Mouse (Mus musculus) hindbrain, postnatal 0 days (tissue): ENCODE data around the gene Rnf130. TPM values are rescaled to one million over a fixed set of nuclear protein-coding genes. Genes with fewer than 3 reads are reported as not detected.

Experiments
- ATAC-seq: fragments of 200-750 bp; cut with Nextera tagmentation; 2 replicates; pipeline ENCODE4 v1.8.0; 2017; ENCODE audit warnings: mild to moderate bottlenecking, moderate TSS enrichment, moderate library complexity
- DNase-seq: peaks from one replicate; pipeline ENCODE4 v3.0.0-alpha.2; 2015; ENCODE audit warnings: low spot score
- H3K27ac ChIP-seq: fragments of 300-500 bp; sonication (generic); 2 replicates; pipeline ENCODE4 v1.5.1; 2014; ENCODE audit warnings: mild to moderate bottlenecking
- H3K27me3 ChIP-seq: fragments of 300-500 bp; sonication (generic); 2 replicates; pipeline ENCODE4 v1.6.1; 2014; ENCODE audit warnings: low read length, mixed read lengths; ENCODE audit not compliant: insufficient read depth
- H3K36me3 ChIP-seq: fragments of 300-500 bp; sonication (generic); 2 replicates; pipeline ENCODE4 v1.6.1; 2014; ENCODE audit warnings: low read length, mixed read lengths; ENCODE audit not compliant: insufficient read depth
- H3K4me1 ChIP-seq: fragments of 300-500 bp; sonication (generic); 2 replicates; pipeline ENCODE4 v1.6.1; 2014; ENCODE audit warnings: antibody characterized with exemption, low read length, mixed read lengths; ENCODE audit not compliant: insufficient read depth
- H3K4me2 ChIP-seq: fragments of 300-500 bp; sonication (generic); 2 replicates; pipeline ENCODE4 v1.6.1; 2014; ENCODE audit warnings: low read depth, mild to moderate bottlenecking, low read length, moderate library complexity, mixed read lengths
- H3K4me3 ChIP-seq: fragments of 300-500 bp; sonication (generic); 2 replicates; pipeline ENCODE4 v1.5.1; 2014; ENCODE audit warnings: low read length
- H3K9ac ChIP-seq: fragments of 300-500 bp; sonication (generic); replicated peaks from 2 replicates; pipeline ENCODE4 v1.6.1; 2014; ENCODE audit warnings: mild to moderate bottlenecking, low read length, moderate library complexity, mixed read lengths
- H3K9me3 ChIP-seq: fragments of 300-500 bp; sonication (generic); 2 replicates; pipeline ENCODE4 v1.6.1; 2016; ENCODE audit warnings: low read length, mixed read lengths
- CTCF ChIP-seq: IDR thresholded peaks from 2 replicates; pipeline ENCODE4 v1.5.1; 2016; ENCODE audit warnings: antibody characterized with exemption, control low read depth, low read depth
- WGBS: fragments of 180-500 bp; shearing (Covaris S2); extraction: QIAGEN DNeasy Blood & Tissue Kit; methylation state at CpG from one replicate; pipeline ENCODE4 v1.1.7; 2014; 5-methylcytosine and 5-hydroxymethylcytosine counted together
- polyA plus RNA-seq: library from polyadenylated mRNA; unstranded; fragments of >200 nt; fragmentation: Nextera tagmentation; extraction: Ambion mirVana; gene quantifications from 2 replicates; pipeline ENCODE4 v1.2.1, GENCODE M21; 2015
- total RNA-seq: library from RNA; depleted of rRNA; stranded (reverse); fragments of >200 nt; gene quantifications from 2 replicates; pipeline ENCODE4 v1.2.3, GENCODE M21; 2014

Gene Rnf130
- total and polyA plus RNA-seq, 2 experiments from 2014 or later, result 60.6 to 73.2 TPM

DNA sequence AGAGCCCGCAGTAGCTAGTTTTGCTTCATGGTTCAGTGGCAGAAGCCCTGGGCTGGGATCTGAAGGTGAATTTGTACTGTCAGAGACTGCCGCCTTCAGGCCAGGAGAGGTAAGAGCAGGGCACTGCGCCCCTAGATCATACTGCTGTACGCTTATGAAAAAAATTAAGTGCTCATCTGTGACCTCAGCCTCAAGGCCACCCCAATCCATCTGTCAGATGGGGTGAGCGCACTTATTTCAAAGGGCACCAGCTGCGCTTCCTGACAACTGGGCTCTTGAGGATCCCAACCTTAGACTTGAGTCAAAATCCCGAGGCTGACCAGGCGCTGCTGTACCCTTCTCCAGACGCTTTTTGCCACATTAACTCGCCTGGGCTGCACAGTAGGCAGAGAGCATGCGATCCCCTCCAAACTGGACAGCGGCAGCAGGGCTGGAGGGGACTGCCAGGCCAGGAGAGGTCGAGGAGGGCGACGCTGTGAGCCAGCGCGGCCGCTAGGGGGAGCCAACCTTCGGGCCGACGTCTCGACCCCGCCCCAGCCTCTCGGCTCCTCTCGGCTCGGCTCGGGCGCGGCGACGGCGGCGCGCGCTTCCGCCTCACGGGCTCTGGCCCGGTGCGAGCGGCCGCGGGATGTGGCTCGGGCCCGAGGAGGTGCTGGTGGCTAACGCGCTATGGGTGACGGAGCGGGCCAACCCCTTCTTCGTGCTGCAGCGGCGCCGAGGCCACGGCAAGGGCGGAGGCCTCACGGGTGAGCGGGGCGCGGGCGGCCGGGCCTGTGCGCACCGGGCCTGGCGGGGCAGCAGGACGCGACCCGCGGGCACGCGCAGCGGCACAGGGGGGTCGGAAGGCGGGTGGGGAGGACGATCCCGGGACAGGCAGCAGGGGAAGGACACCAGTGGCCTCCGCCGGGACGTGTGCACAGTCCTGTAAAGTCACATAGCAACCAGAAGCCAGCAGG, 105.9 kb downstream of the Rnf130 start, which contains the start of gene Tbc1d9b:
Gene Tbc1d9b (plus strand): TSS at position 586 of the 956 bp plus-strand sequence.
- ATAC-seq (peak; percentile 92), DNase-seq (peak; percentile 95)
- TF ChIP-seq CTCF, result peak; percentile 78
- Histone ChIP-seq H3K9me3 (no peaks in the 10 kb centered on the region), H3K27me3 (no peaks in the 10 kb centered on the region), H3K4me3 (peak within 1 kb of the TSS; percentile 68), H3K4me1 (peaks cover 10% of the 10 kb centered on the region), H3K27ac (peak within 1 kb of the TSS; percentile 95), H3K4me2 (peak within 1 kb of the TSS; percentile 96), H3K36me3 (peaks cover 6% of the 10 kb centered on the region; the same call in 1 of the 2 replicates), H3K9ac (peak within 1 kb of the TSS; percentile 91)
- under 1% methylated on average over 67 of the region's 77 CpGs for WGBS

DNA sequence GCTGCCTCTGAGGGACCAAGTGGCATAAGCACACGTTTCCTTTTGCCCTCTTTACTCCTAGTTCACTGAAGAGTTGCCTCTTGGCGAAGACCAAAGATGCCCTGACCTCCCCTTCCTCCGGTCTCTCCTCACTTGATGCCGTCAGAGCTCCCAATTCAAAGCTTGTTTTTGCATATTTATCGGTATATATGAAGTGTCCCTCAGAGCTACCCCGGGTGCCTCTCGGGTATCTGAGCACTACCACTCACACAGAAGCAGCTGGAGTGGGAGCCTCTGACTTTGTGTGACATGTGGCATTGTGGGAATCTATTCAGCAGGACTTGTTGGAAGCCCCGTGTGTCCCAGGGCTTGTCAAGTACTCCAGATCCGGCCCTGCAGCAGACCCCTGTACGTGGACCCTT, 106.7 kb downstream of the Rnf130 start:
- 4% methylated on average over 10 of the region's 10 CpGs for WGBS
- DNase-seq, result peak; percentile 28
- Histone ChIP-seq H3K27ac (peak overlapping the region; percentile 95), H3K27me3 (no peaks in the 10 kb centered on the region), H3K9ac (peak overlapping the region; percentile 91), H3K4me2 (peak overlapping the region; percentile 96), H3K4me1 (peaks cover 10% of the 10 kb centered on the region), H3K36me3 (peaks cover 13% of the 10 kb centered on the region; the same call in 1 of the 2 replicates), H3K9me3 (no peaks in the 10 kb centered on the region), H3K4me3 (peak overlapping the region; percentile 68)
- no peak for ATAC-seq
- no peak for TF ChIP-seq CTCF

DNA sequence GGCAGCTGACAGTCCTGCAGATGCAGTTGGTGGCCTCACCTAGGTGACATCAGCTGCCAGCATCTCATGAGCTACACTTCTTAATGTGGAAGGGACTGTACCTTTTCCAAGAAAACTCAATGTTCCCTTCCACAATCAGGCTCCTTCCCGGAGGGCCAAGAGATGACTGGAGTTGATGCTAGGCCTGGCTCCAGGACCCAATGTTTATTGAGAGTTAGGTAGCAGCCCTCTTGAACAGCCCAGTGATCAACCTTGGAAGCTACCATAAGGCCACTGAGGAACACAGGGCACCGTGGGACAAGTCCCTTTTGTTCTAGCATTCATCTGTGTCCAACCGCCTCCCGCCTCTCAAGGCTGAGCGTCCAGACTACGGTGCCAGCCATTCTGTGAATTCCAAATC, 107.1 kb downstream of the Rnf130 start:
- ATAC-seq (no peak), DNase-seq (no peak)
- H3K36me3 ChIP-seq, result peaks cover 17% of the 10 kb centered on the region; the same call in 1 of the 2 replicates
- H3K9me3 ChIP-seq, result no peaks in the 10 kb centered on the region
- 58% methylated on average over 6 of the region's 6 CpGs for WGBS
- H3K4me1 ChIP-seq, result peaks cover 10% of the 10 kb centered on the region
- peak overlapping the region; percentile 96 for H3K4me2 ChIP-seq
- peak overlapping the region; percentile 68 for H3K4me3 ChIP-seq
- peak overlapping the region; percentile 91 for H3K9ac ChIP-seq
- 0 out of 2 replicates have a peak overlapping the region, but pooled peaks have one; percentile 95 for H3K27ac ChIP-seq
- TF ChIP-seq CTCF, result no peak
- H3K27me3 ChIP-seq, result no peaks in the 10 kb centered on the region

DNA sequence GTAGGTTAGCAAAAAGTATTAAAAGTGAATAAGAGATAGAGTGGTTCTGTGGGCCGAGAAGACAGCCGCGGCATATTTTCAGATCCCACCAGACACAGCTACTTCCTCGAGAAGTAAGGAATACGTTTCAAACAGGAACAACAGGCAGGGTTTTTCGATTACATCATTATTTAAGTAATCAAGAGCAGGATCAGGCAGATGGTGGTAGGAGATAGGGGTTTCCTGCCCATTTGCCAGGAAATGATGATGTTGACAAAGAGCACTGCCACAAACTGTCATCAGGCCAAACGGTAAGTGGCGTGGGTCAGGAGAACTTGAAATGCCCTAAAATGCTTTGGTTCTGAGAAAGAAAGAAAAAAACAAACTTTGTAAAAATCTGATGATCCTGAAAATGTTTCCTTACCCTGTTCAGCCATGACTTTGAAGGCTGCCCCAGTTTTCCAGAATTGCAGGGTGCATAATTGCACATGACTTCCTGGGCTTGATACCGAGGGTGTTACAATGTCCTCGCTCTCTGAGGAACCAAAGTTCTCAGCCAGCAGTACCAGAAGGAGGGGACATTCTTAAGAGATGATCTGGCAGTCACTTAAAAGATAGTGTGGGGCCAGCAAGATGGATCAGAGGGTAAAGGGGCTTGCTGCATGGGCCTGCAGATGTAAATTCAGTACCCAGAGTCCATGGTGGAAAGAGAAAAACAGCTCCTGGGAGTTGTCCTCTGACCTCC, 109.2 kb downstream of the Rnf130 start:
- Histone ChIP-seq H3K4me3 (no peak overlapping the region), H3K4me2 (no peak overlapping the region), H3K9ac (no peak overlapping the region), H3K9me3 (no peaks in the 10 kb centered on the region), H3K27me3 (no peaks in the 10 kb centered on the region), H3K27ac (no peak overlapping the region), H3K4me1 (peaks cover 10% of the 10 kb centered on the region), H3K36me3 (peaks cover 27% of the 10 kb centered on the region; the same call in 1 of the 2 replicates)
- 86% methylated on average over 10 of the region's 10 CpGs for WGBS
- DNase-seq, result no peak
- no peak for TF ChIP-seq CTCF
- no peak for ATAC-seq

DNA sequence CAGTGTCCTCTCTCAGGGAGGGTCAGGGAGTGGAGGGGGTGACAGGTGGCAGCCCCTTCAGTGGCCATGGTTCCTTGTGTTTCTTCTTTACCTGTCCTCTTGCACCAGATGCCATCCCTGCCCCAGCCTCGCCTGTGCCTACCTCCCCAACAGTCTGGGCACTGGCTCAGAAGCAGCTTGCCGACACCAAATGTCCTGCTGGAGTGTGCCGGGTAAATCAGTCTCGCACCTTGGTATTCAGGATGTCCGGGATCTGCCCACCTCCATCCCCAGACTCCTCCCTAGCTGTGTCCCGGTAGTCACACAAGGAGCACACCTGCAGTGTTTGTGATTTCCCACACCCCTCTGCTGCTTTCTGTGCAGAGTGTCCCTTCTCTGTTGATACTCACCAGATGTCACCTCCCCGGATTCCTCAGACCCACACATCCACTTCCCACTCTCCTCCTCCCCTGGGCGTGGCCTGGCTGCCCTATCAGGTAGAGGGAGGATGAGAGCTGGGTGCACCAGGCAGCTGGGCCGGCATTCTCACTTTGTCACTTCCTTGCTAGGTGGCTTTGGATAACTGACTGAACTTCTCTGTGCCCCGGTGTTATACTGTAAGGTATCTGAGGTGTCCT, 113.2 kb downstream of the Rnf130 start:
- Histone ChIP-seq H3K4me3 (no peak overlapping the region), H3K27me3 (no peaks in the 10 kb centered on the region), H3K9ac (no peak overlapping the region), H3K4me1 (no peaks in the 10 kb centered on the region), H3K36me3 (peaks cover 59% of the 10 kb centered on the region), H3K27ac (no peak overlapping the region), H3K9me3 (no peaks in the 10 kb centered on the region), H3K4me2 (no peak overlapping the region)
- no peak for ATAC-seq
- TF ChIP-seq CTCF, result no peak
- 75% methylated on average over 10 of the region's 10 CpGs for WGBS
- DNase-seq, result no peak

DNA sequence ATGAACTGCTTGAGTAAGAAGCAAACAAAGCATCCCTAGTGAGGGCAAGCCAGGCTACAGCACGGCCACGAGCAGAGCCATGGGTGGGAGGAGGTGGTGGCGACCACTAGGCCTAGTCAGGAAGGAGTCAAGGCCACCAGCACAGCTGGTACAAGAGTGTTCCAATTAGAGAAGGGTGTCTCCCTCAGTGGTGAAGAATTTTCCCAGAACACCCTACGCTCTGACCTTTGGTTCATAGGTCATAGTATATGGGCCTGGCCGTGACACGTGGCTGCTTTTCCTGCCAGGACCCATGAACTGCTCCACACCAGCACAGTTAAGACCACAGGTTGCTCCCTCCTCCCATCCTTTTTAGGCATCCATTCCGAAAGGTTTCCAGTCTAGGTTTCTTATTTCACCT, 114.4 kb downstream of the Rnf130 start:
- Histone ChIP-seq H3K4me3 (no peak overlapping the region), H3K4me1 (no peaks in the 10 kb centered on the region), H3K27ac (no peak overlapping the region), H3K27me3 (no peaks in the 10 kb centered on the region), H3K9me3 (no peaks in the 10 kb centered on the region), H3K36me3 (peaks cover 62% of the 10 kb centered on the region), H3K4me2 (no peak overlapping the region), H3K9ac (no peak overlapping the region)
- WGBS, result 78% methylated on average over 7 of the region's 7 CpGs
- DNase-seq, result no peak
- no peak for TF ChIP-seq CTCF
- no peak for ATAC-seq
